In the genomic region with DNA sequence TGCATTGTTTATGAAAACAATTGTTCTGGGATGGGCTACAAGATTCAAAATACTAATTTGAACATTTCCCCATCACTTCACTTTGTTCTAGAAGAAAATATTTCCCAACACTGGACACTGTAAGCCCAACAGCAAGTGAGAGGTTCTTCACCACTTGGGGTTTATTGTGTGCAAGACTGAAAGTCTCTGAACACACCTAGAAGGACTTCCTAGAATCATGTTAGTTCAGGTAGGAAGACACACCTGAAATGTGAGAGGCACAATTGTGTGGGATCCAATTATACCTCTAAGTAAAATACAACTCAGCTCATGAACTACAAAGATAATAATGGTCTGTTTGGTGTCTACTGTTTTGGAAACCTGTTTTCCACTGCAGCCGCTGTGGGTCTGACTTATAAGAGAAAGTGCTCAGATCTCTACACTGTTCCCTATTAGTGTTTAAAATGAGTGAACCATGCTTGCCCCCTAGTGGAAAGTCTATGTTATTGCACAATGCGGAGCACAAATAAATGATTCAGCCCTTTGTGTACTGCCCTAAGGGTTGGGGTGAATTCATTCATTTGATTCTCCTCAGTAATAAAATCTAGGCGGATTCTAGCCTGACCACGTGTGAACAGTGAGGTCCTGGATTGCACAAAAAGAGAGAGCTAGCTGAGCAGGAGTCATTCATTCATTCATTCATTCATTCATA, we compare ENCODE assay signal across 9 mouse cellular contexts.
DNase-seq lines count a peak whose midpoint lies in the region; ATAC-seq and TF ChIP-seq lines count a peak whose summit lies in the region.
"Had no signal": no experiment of that assay in that cellular context is flagged by ENCODE, and none has a peak within 500 bp of the region (broad histone marks: within the 10 kb centered on the region; RNA-seq: fewer than 3 reads in every experiment).

No protein-coding gene starts in this region.

- peak; percentile 73 for TF ChIP-seq RAD21 in MEL (IDR thresholded peaks at IDR 0.05; ENCODE audit: low read depth, low read length)

- TF ChIP-seq EP300 in MEL (IDR thresholded peaks at IDR 0.05; ENCODE audit: low read depth in 1 of 2, low read length in 2 of 2) = no peak

- peak; percentile 93 for TF ChIP-seq CTCF in layer of hippocampus, adult 2 months (conservative IDR thresholded peaks at IDR 0.05)
- TF ChIP-seq CTCF in MEL (IDR thresholded peaks at IDR 0.05 in 2 of 3, conservative IDR thresholded peaks at IDR 0.05 in 1 of 3; ENCODE audit: control insufficient read depth in 1 of 3, insufficient read depth in 1 of 3, low read depth in 2 of 3, low read length in 3 of 3, poor library complexity in 1 of 3, severe bottlenecking in 1 of 3) = peak in 2 of 3 experiments; percentile 63 to 74; a peak in 4 of 6 replicates
- TF ChIP-seq CTCF in hindbrain, postnatal 0 days (IDR thresholded peaks at IDR 0.05; ENCODE audit: low read depth) = peak; percentile 90

- no peaks in the 10 kb centered on the region for H3K79me2 ChIP-seq in MEL (ENCODE audit: control insufficient read depth, insufficient read depth, low read length, poor library complexity)

- no peaks in the 10 kb centered on the region for H3K36me3 ChIP-seq in MEL (ENCODE audit: control insufficient read depth in 1 of 2, insufficient read depth in 2 of 2, low read length in 2 of 2)
- H3K36me3 ChIP-seq in hindbrain, postnatal 0 days (ENCODE audit: insufficient read depth, low read length) = no peaks in the 10 kb centered on the region
- H3K36me3 ChIP-seq in midbrain, embryonic 15.5 days (replicated peaks) = no peaks in the 10 kb centered on the region

- ATAC-seq in hindbrain, postnatal 0 days = peak; percentile 93
- peak; percentile 95 for ATAC-seq in midbrain, embryonic 15.5 days (replicated peaks)
- ATAC-seq in inflammation-experienced regulatory T-cells, adult 6 months = no peak

- WGBS in hindbrain, postnatal 0 days = 6% methylated on average over 4 of the region's 4 CpGs
- 4% methylated on average over 4 of the region's 4 CpGs for WGBS in midbrain, embryonic 15.5 days

- no peak overlapping the region for H3K4me2 ChIP-seq in hindbrain, postnatal 0 days (ENCODE audit: low read depth, low read length)
- no peak overlapping the region for H3K4me2 ChIP-seq in midbrain, embryonic 15.5 days

- H3K9ac ChIP-seq in MEL (ENCODE audit: control insufficient read depth, low read depth, low read length, poor library complexity, severe bottlenecking) = no peak overlapping the region
- H3K9ac ChIP-seq in hindbrain, postnatal 0 days (replicated peaks; ENCODE audit: low read length) = no peak overlapping the region
- H3K9ac ChIP-seq in midbrain, embryonic 15.5 days = no peak overlapping the region

- peak; percentile 29 to 58 for DNase-seq in layer of hippocampus, adult 2 months (ENCODE audit: low spot score in 2 of 2)
- no peak for DNase-seq in layer of hippocampus, adult 9-10 months (ENCODE audit: low spot score)
- DNase-seq in MEL (ENCODE audit: low read depth, low spot score) = peak; percentile 51
- DNase-seq in cerebellum, postnatal 10 days = peak; percentile 62 to 69
- peak; percentile 84 for DNase-seq in hindbrain, postnatal 0 days (ENCODE audit: low spot score)
- no peak for DNase-seq in layer of hippocampus, adult 8-10 months (ENCODE audit: low spot score in 2 of 2)

- H3K27ac ChIP-seq in layer of hippocampus, adult 2 months = no peak overlapping the region
- no peak overlapping the region for H3K27ac ChIP-seq in MEL (ENCODE audit: control insufficient read depth, low read depth, low read length)
- no peak overlapping the region for H3K27ac ChIP-seq in hindbrain, postnatal 0 days
- no peak overlapping the region for H3K27ac ChIP-seq in midbrain, embryonic 15.5 days

- H3K4me1 ChIP-seq in MEL (ENCODE audit: control insufficient read depth in 1 of 2, insufficient read depth in 2 of 2, low read length in 2 of 2) = no peaks in the 10 kb centered on the region
- H3K4me1 ChIP-seq in hindbrain, postnatal 0 days (ENCODE audit: insufficient read depth, low read length) = no peaks in the 10 kb centered on the region
- H3K4me1 ChIP-seq in midbrain, embryonic 15.5 days = no peaks in the 10 kb centered on the region

- no peak for TF ChIP-seq POLR2A in MEL (IDR thresholded peaks at IDR 0.05; ENCODE audit: control insufficient read depth in 1 of 2, insufficient read depth in 1 of 2, low read depth in 1 of 2, low read length in 2 of 2, poor library complexity in 1 of 2)

- H3K27me3 ChIP-seq in MEL (ENCODE audit: control insufficient read depth in 1 of 2, insufficient read depth in 2 of 2, low read length in 2 of 2) = no peaks in the 10 kb centered on the region
- H3K27me3 ChIP-seq in hindbrain, postnatal 0 days (ENCODE audit: insufficient read depth, low read length) = no peaks in the 10 kb centered on the region
- no peaks in the 10 kb centered on the region for H3K27me3 ChIP-seq in midbrain, embryonic 15.5 days (replicated peaks)

- no peak overlapping the region for H3K4me3 ChIP-seq in layer of hippocampus, adult 2 months
- no peak overlapping the region for H3K4me3 ChIP-seq in MEL (ENCODE audit: control insufficient read depth in 1 of 2, insufficient read depth in 1 of 2, low read depth in 2 of 2, low read length in 2 of 2)
- H3K4me3 ChIP-seq in hindbrain, postnatal 0 days (ENCODE audit: low read length) = no peak overlapping the region
- no peak overlapping the region for H3K4me3 ChIP-seq in midbrain, embryonic 15.5 days
- H3K4me3 ChIP-seq: erythroblast, embryonic 14.5 days had no signal

- no peaks in the 10 kb centered on the region for H3K9me3 ChIP-seq in MEL (replicated peaks; ENCODE audit: insufficient read depth, low read length)
- H3K9me3 ChIP-seq in hindbrain, postnatal 0 days (ENCODE audit: low read length) = no peaks in the 10 kb centered on the region
- H3K9me3 ChIP-seq in midbrain, embryonic 15.5 days = no peaks in the 10 kb centered on the region

TF ChIP-seq in MEL, 35 proteins besides CTCF, POLR2A, EP300 and RAD21:
- TF ChIP-seq NELFE (IDR thresholded peaks at IDR 0.05; ENCODE audit: low read depth, low read length) (no peak), ZC3H11A (IDR thresholded peaks at IDR 0.05; ENCODE audit: low read depth, low read length) (peak; percentile 50), MXI1 (IDR thresholded peaks at IDR 0.05; ENCODE audit: low read depth, low read length) (no peak), ZMIZ1 (IDR thresholded peaks at IDR 0.05; ENCODE audit: low read depth, low read length) (no peak), BHLHE40 (IDR thresholded peaks at IDR 0.05; ENCODE audit: borderline replicate concordance, low read depth, low read length) (no peak), POLR2AphosphoS5 (IDR thresholded peaks at IDR 0.05; ENCODE audit: borderline replicate concordance, low read depth, low read length) (no peak), KAT2A (conservative IDR thresholded peaks at IDR 0.05; ENCODE audit: low read depth, low read length) (no peak), E2F4 (IDR thresholded peaks at IDR 0.05; ENCODE audit: borderline replicate concordance, low read depth, low read length) (no peak), JUND (IDR thresholded peaks at IDR 0.05; ENCODE audit: low read depth, low read length) (no peak), SMC3 (IDR thresholded peaks at IDR 0.05; ENCODE audit: low read depth, low read length) (peak; percentile 63), UBTF (IDR thresholded peaks at IDR 0.05; ENCODE audit: borderline replicate concordance, insufficient read depth, low read depth, low read length) (no peak)

Comparison
In these comparisons a context has a peak if more than half of its experiments do, and no peak if none do; other contexts are left out.
1. DNase-seq: peak in layer of hippocampus, adult 2 months (2 of 2), MEL (single experiment), cerebellum, postnatal 10 days (2 of 2) and hindbrain, postnatal 0 days (single experiment); none in layer of hippocampus, adult 9-10 months (single experiment) and layer of hippocampus, adult 8-10 months (0 of 2).
2. Peak in every context shown above with its lines, with median percentiles within 50 percentile points of each other: CTCF ChIP-seq.